Mouse (Mus musculus) megakaryocyte, embryonic 14.5 days (primary cell): Measurements from ENCODE around the gene Dgki.

ENCODE experiments used
- FLI1 ChIP-seq: IDR thresholded peaks from 2 replicates; pipeline ENCODE4 v1.6.1; 2012; ENCODE audit warnings: low read length, inconsistent platforms, mixed read lengths
- GATA1 ChIP-seq: IDR thresholded peaks from 3 replicates; pipeline ENCODE4 v1.6.1; 2012; ENCODE audit warnings: mixed read lengths, low read length, inconsistent platforms, borderline replicate concordance

DNA sequence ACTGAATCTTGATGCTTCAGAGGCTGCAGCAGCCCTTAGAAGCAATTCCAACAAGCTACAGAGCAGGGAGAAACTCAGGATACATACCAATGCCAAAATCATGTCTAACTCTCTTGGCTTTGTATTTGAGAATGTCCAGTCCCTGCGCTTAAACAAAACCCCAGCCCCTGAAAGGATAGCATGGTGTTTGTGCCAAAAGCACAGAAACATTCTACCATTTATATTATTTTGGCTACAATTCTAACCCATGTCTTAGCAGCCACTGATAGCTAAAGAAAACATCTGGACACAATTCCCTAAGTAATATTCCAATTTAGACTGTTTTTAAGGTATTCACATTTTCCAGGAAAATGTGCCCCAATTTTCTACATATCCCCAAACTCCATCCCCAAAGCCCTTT, 269.0 kb downstream of the Dgki start:
- TF ChIP-seq GATA1 (no peak), FLI1 (no peak)
